ENCODE assay signal across 26 mouse cellular contexts in genomic region chr4:82319388-82319787, GRCm38 (mm10).
DNase-seq lines count a peak whose midpoint lies in the region; ATAC-seq and TF ChIP-seq lines count a peak whose summit lies in the region.
"Had no signal": no experiment of that assay in that cellular context is flagged by ENCODE, and none has a peak within 500 bp of the region (broad histone marks: within the 10 kb centered on the region; RNA-seq: fewer than 3 reads in every experiment).

No protein-coding gene starts in this region.

- TF ChIP-seq CTCF in kidney, postnatal 0 days (IDR thresholded peaks at IDR 0.05; ENCODE audit: low read depth) = no peak

- H3K4me3 ChIP-seq in kidney, postnatal 0 days (replicated peaks; ENCODE audit: low read depth, low read length) = no peak overlapping the region
- H3K4me3 ChIP-seq in embryonic facial prominence, embryonic 10.5 days = no peak overlapping the region
- H3K4me3 ChIP-seq: forebrain, embryonic 10.5 days; forebrain, embryonic 13.5 days; gastrocnemius, adult 2 months; heart, embryonic 12.5 days; heart, embryonic 15.5 days; hindbrain, embryonic 12.5 days had no signal

- peak; percentile 31 for DNase-seq in heart, adult 11 months
- DNase-seq in heart, postnatal 4 days = no peak
- no peak for DNase-seq in kidney, postnatal 0 days (ENCODE audit: low spot score)
- no peak for DNase-seq in kidney, adult 8-10 months
- DNase-seq in A20 (ENCODE audit: low read depth, low spot score) = peak; percentile 6
- peak; percentile 47 for DNase-seq in embryonic facial prominence, embryonic 10.5 days (ENCODE audit: low spot score)
- DNase-seq: adrenal gland, adult 8-10 months; adrenal gland, postnatal 25 days; cerebellum, adult 11-12 months; cerebellum, adult 8-10 months; cerebellum, postnatal 10 days; cerebellum, postnatal 36 days; embryo, embryonic 11 days; gastrocnemius, adult 2 months; gastrocnemius, postnatal 14 days; heart, adult 18-20 months; heart, postnatal 10 days; heart, postnatal 36 days had no signal

- H3K9ac ChIP-seq in kidney, postnatal 0 days (ENCODE audit: low read depth, low read length) = no peak overlapping the region
- H3K9ac ChIP-seq: forebrain, embryonic 13.5 days; heart, embryonic 12.5 days; heart, embryonic 15.5 days; hindbrain, embryonic 12.5 days had no signal

- no peaks in the 10 kb centered on the region for H3K27me3 ChIP-seq in kidney, postnatal 0 days (ENCODE audit: insufficient read depth, low read length)
- no peaks in the 10 kb centered on the region for H3K27me3 ChIP-seq in embryonic facial prominence, embryonic 10.5 days (replicated peaks; ENCODE audit: low read depth, poor library complexity, severe bottlenecking)
- H3K27me3 ChIP-seq: forebrain, embryonic 13.5 days; heart, embryonic 12.5 days; heart, embryonic 15.5 days; hindbrain, embryonic 12.5 days had no signal

- no peaks in the 10 kb centered on the region for H3K4me1 ChIP-seq in kidney, postnatal 0 days (replicated peaks; ENCODE audit: insufficient read depth, low read length)
- H3K4me1 ChIP-seq in embryonic facial prominence, embryonic 10.5 days = peaks cover 11% of the 10 kb centered on the region
- H3K4me1 ChIP-seq: forebrain, embryonic 10.5 days; forebrain, embryonic 13.5 days; hindbrain, embryonic 12.5 days had no signal

- H3K4me2 ChIP-seq in kidney, postnatal 0 days (ENCODE audit: low read length) = no peak overlapping the region
- H3K4me2 ChIP-seq: forebrain, embryonic 13.5 days; heart, embryonic 12.5 days; heart, embryonic 15.5 days; hindbrain, embryonic 12.5 days had no signal

- no peak for ATAC-seq in kidney, postnatal 0 days (replicated peaks; ENCODE audit: low FRiP score, low read depth)
- ATAC-seq: activated CD4-positive, CD25-positive, alpha-beta regulatory T cell, adult 4 months; forebrain, embryonic 13.5 days; hindbrain, embryonic 16.5 days; intestine, postnatal 0 days had no signal

- no peaks in the 10 kb centered on the region for H3K9me3 ChIP-seq in kidney, postnatal 0 days (replicated peaks; ENCODE audit: low read length)
- no peaks in the 10 kb centered on the region for H3K9me3 ChIP-seq in embryonic facial prominence, embryonic 10.5 days
- H3K9me3 ChIP-seq: forebrain, embryonic 10.5 days; forebrain, embryonic 13.5 days; heart, embryonic 12.5 days; heart, embryonic 15.5 days; hindbrain, embryonic 12.5 days had no signal

- H3K36me3 ChIP-seq in kidney, postnatal 0 days (ENCODE audit: insufficient read depth, low read length) = 0 out of 2 replicates have a peak, but pooled peaks cover 6% of the 10 kb centered on the region
- H3K36me3 ChIP-seq in embryonic facial prominence, embryonic 10.5 days (replicated peaks) = peaks cover 43% of the 10 kb centered on the region

- H3K27ac ChIP-seq in kidney, postnatal 0 days = 0 out of 2 replicates have a peak overlapping the region, but pooled peaks have one; percentile 31
- H3K27ac ChIP-seq in embryonic facial prominence, embryonic 10.5 days (replicated peaks) = no peak overlapping the region
- H3K27ac ChIP-seq: forebrain, embryonic 10.5 days; forebrain, embryonic 13.5 days; gastrocnemius, adult 2 months; heart, embryonic 15.5 days; hindbrain, embryonic 12.5 days had no signal

- WGBS in kidney, postnatal 0 days = 85% methylated on average over 7 of the region's 7 CpGs
- 74% methylated on average over 7 of the region's 7 CpGs for WGBS in embryonic facial prominence, embryonic 10.5 days

Comparison
In these comparisons a context has a peak if more than half of its experiments do, and no peak if none do; other contexts are left out.
1. DNase-seq: peak in heart, adult 11 months (single experiment), A20 (single experiment) and embryonic facial prominence, embryonic 10.5 days (single experiment); none in heart, postnatal 4 days (single experiment), kidney, postnatal 0 days (single experiment) and kidney, adult 8-10 months (0 of 2).